Mouse (Mus musculus) heart, adult 2 months (tissue): Measurements from ENCODE around the gene Pgam5.

ENCODE experiments used
- CTCF ChIP-seq: fragments of 200-600 bp; IDR thresholded peaks from 2 replicates; pipeline ENCODE4 v1.8.1; 2022; ENCODE audit warnings: antibody characterized with exemption, mild to moderate bottlenecking, moderate library complexity
- EP300 ChIP-seq: fragments of 200-500 bp; IDR thresholded peaks from 2 replicates; pipeline ENCODE4 v1.6.1; 2011; ENCODE audit warnings: low read depth, low read length, control low read depth; ENCODE audit not compliant: insufficient read depth
- POLR2A ChIP-seq: fragments of 200-500 bp; IDR thresholded peaks from 2 replicates; pipeline ENCODE4 v1.6.1; 2011; ENCODE audit warnings: mild to moderate bottlenecking, low read depth, low read length, control low read depth; ENCODE audit not compliant: insufficient read depth

GRCm38 (mm10) chr5:110285770-110286445, 16.2 kb upstream of the Pgam5 start, which contains the start of the genes Pxmp2 and Pole:
- TF ChIP-seq CTCF (no peak), POLR2A (peak; percentile 41; the same call in 1 of the 2 replicates), EP300 (no peak)
